Mouse (Mus musculus): ENCODE data around the gene Fermt2. TPM values are rescaled to one million over a fixed set of nuclear protein-coding genes. Genes with fewer than 3 reads are reported as not detected.
"Not testable (repeated sequence)": the region's sequence is repeated elsewhere in the genome, so short reads cannot be mapped to it uniquely, and the experiment has no call there.

Gene Fermt2
- polyA plus RNA-seq, 3 experiments from 2014 or later, result not detected

DNA sequence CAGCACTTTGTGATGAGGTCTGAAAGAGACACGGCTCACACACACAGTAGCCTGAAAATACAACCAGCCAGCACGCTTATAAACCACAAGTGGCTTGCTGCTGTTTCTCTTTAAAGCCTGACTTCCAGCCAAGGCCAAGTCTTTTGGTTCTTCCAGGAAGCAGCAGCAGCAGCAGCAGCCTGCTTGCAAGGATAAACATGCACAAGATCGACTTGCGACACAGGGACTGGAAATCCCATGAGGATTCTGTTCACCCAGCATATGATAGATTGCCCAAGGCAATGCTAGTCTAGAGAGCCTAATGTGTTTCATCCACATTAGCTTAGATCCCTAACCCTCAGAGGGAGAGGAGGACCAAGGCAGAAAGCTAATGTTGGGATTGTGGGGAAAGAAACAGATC, 22.0 kb downstream of the Fermt2 start:
- ATAC-seq, result no peak

- ATAC-seq, result no peak
These were observed 22.5 kb downstream of the Fermt2 start for GRCm38 (mm10) chr14:45507447-45507846.

GRCm38 (mm10) chr14:45507032-45507431, 22.9 kb downstream of the Fermt2 start:
- ATAC-seq, result no peak

DNA sequence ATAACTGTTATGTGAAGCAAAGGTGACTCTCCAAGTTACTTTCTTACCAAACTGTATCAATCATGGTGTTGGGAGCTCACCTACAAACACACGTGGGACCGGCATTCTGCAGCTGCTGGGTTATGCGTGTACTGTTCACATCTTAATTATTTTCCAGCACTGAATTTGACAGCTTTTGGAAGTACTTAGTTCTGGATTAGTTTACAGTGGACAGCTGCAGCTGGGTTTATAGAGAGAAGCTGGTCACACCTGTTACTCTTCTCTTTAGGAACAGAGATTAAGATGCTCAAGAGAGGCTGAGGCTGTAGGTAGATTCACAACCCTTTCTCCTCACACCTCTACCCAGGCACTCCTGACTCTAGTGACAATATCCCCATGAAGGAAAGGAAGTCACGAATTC, 23.8 kb downstream of the Fermt2 start:
- no peak for ATAC-seq

GRCm38 (mm10) chr14:45504422-45505113, 25.4 kb downstream of the Fermt2 start:
- no peak for ATAC-seq

DNA sequence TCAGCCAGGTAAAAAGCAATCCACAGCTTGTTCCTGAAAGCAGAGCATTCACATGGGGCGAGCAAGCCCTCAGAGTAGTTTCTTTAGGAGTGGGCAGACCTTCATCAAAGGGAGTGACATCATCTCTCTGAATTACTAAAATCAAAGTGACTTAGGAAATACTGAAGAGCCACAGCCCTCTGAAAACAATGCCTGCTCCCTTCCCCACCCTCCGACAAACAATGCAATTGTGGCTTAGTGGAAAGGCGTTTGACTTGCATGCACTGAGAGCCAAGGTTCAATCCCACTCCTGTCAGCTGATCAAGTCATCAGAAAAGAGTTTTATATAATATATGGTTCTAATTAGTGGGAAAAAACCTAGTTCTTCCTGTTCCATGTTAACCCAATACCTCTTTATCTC, 26.0 kb downstream of the Fermt2 start:
- no peak for ATAC-seq

DNA sequence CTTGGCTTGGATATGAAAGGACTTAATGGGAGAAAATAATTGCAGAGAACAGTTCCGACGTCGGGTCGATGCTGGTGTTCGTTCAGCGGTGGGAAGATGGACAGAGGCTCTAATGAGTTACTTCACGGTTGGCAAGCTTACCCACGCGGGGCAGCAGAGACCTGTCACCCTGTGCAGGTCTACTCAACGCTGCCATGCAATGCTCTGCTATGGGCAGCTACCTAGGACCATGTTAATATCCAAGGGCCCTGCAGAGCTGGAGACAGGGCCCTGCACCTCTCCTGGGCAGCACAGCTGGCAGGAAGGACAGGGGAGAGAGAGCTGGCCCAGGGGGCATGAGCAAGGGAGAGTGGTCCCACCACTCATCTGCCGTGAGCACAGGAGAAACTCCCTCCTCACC, 29.9 kb downstream of the Fermt2 start:
- no peak for ATAC-seq

DNA sequence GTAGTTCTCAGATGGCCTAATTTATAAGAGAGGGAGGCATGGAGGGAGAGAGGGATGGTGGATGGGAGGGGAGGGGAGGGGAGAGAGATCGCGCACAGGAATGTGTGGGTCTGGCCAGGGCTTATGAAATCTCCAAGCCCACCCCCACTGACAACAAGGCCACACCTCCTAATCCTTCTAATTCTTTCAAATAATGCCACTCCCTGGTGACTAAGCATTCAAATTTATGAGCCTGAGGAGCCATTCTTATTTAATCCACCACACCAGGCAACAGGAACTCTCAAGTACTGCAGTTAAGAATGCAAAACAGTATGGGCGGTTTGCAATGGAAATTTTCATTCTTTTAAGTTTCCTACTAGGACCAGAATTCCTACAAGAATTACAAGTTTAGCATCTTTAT, 32.8 kb downstream of the Fermt2 start:
- no peak for ATAC-seq

DNA sequence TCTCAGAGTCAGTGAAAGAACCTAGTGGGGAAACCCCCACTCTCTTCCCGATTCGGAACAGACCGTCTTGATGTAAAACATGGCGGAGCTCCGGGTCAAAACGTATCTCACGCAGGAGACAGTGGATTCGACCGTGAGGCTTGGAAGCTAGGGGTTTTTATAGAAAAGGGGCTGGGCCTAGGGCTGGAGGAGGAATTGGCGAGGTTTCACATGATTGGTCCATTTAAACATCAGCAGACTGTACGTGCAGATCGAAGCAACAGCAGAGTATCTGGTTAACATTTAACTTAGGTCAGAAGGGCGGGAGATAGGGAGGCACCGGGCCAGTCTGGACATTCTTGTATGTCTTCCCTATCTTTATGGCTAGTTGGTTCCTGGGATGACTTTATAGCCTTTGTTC, 34.1 kb downstream of the Fermt2 start:
- not testable (repeated sequence) for ATAC-seq

- no peak for ATAC-seq
These were observed 36.0 kb downstream of the Fermt2 start for GRCm38 (mm10) chr14:45493891-45494290.

DNA sequence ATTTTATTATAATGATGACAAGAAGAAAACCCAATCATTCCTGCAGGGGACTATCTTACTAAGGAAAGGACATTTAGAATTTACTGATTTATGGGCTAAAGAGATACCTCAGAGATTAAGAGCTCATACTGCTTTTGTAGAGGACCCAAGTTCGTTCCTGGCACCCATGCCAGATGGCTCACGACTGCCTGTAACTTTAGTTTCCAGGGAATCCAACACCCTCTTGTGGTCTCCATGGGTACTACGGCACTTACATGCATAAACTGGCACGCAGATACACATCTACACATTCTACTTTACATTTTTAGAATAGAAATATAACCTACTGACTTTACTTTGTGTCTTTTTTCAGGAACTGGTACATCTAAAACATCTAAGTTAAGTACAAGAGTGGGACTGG, 37.2 kb downstream of the Fermt2 start:
- ATAC-seq, result no peak

DNA sequence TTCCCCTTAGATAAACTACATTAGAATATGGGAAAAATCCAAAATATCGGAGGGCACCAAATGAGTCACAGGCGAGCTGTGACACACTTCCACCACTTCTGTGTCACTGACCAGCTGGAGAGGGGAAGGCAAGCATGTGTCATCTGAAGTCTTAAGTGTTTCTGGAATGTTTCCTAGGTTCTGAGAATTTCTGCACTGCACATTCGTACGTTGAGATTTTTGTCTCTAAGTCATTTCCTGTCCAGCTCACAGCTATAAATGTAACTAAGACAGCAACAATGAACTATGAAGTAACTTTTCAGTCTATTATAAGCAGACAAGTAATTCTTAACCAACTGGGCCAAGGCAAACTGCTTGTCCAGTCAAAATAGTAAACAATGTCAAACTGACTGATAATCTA, 37.9 kb downstream of the Fermt2 start:
- ATAC-seq, result no peak

DNA sequence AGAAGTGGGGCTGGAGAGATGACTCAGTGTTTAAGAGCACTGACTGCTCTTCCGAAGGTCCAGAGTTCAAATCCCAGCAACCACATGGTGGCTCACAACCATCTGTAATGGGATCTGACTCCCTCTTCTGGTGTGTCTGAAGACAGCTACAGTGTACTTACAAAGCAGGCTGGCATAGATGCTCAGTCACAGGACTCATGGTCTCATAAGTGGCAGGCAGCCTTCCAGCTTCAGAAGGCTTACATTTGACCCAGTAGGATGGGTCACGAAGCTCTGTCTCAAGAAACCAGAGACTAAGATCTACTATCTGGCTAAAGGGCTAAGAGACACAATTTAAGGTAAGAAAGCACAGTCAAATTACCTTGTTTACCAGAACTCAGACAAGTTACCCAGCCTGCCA, 42.7 kb downstream of the Fermt2 start:
- ATAC-seq, result not testable (repeated sequence)

- ATAC-seq, result not testable (repeated sequence)
These were observed 46.6 kb downstream of the Fermt2 start for GRCm38 (mm10) chr14:45483361-45483760.

DNA sequence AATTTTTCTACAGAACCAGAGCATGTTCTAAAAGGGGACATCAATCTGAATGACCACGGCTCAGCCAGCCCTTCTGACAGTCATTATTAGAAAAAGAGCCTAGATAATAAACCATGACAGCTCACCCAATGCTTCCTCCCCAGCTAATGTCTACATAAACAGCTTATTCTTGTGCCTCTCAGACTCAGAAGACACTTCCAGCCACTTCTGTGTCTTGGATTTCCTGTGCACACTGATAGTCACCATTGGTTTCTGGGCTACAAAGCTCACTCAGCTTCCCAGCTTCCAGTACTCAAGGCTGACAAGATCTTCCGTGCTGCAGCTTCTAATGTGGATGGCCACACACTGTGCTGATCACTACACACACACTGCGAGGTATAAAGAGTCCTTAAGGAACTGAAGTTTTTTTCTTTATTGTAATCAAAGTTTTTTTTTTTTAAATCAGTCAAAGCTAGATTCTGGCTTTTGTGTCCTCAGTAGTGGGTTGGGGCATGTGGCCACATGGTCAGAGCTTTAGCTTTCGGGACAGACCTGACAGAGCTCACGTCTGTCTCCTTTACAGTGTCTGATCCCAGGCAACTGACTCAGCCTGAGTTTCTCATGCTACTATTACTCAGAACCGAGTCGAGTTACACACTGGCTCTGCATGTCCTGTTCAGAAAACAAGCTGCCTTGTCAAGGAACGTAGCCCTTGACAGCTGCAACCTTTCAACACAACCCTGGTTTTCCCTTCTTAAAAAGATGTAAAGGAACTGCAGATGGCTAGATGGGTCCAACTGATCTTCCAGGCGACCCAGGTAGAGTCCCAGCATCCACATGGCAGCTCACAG, 50.7 kb downstream of the Fermt2 start:
- ATAC-seq, result no peak

DNA sequence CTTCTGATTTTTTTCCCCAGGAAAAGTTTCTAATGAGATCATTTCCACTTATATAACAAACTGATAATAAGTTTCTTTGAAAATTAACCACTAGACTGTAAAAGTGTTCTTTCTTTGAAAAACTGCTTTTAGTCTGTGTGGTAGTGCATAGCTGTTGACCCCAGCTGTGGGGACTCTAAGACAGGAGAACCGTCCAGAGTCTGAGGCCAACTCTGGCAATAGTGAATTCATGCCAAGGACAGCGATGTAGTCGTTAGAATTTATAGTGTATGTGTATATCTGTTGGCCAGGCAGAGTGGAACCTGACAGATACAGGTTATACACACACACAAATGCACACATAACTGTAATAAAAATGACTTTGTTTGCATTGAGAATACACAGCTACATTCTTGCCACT, 51.4 kb downstream of the Fermt2 start:
- ATAC-seq, result no peak

DNA sequence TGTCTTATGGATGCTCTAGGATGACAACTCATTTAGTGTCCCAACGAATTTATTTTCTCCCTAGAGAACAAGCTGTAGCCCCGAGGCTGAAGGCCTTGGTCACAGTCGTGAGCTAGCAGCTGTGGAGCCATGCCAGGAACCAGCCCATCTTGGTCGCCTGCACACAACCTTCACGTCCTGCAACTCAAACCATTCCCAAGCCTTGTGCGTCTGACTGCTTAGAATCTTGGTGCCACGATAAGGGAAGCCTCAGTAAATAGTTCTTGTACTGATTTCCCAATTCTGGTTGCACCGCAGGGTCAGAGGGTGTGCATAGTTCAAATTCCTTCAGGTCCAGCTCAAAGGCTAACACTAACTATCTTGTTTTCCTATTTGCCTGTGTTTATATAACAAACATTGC, 52.3 kb downstream of the Fermt2 start:
- ATAC-seq, result no peak

- ATAC-seq, result no peak
These were observed 52.9 kb downstream of the Fermt2 start for GRCm38 (mm10) chr14:45476990-45477389.

- no peak for ATAC-seq
These were observed 57.4 kb downstream of the Fermt2 start for GRCm38 (mm10) chr14:45472536-45472935.

- no peak for ATAC-seq
These were observed 60.5 kb downstream of the Fermt2 start for GRCm38 (mm10) chr14:45469446-45469845.

GRCm38 (mm10) chr14:45466371-45466770, 63.5 kb downstream of the Fermt2 start:
- not testable (repeated sequence) for ATAC-seq

DNA sequence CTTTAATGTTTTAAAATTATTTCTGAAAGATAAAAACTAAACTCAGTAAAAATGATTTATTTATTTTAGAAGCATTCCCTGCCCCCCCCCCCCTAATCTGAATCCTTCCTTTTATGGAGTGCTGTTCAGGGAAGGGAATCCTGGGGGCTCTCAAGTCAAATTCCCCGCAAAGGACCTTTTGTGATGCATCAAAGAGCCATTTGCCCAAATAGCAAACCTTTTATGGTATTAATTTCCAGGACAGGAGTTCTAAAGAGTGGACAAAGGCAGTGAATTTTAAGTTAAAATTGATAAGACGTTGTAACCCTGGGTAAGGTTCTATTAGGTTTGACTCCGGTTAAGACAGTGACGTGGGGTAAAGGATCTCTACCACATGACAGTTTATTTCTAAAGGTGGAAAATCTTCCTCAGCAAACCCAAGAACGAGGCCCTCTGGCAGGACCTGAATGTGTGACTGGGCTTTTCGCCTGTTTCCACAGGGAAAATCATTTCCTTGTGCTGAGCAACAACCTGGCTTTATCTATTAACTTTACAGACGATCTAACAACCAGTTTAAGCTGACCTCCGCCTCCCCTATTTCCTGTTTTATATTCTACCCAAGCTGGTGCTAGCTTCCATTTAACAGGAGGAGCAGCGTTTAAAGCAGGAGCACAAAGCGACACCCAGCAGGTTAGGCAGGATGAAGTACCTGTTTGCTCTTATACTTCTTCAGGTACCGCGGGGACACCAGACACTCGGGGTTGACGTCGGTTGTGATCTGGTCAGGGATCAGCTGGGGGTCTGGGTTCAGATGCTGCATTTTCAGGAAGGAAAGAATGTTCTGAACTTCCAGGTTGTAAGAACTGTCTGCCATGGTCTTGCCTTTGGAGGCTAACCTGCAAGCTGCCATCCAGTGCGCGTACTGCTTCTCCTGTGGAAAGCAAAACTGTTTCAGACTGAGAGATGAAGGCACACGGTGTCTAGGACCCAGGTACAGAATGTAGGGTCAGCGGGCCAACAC, 65.6 kb downstream of the Fermt2 start:
- ATAC-seq, result no peak

DNA sequence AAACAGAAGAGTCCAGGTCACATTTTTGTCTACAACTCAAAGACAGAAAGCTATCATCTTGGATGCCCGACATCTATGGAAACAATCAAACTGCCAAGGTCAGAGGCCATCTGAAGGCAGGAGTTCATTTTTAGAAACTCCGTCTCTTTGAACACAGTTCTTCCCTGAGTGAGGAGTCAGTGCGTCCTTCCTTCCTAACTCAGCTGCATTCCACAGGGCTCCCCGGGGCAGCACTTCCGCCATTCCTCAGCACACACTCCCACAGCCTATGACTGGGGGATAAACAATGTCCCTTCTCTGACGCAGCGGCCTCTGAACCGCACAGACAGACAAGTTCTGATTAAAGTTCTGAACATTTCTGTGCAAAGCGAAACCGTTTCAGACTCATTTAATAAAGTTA, 66.3 kb downstream of the Fermt2 start:
- ATAC-seq, result no peak
